Mouse (Mus musculus): Measurements from ENCODE around the gene Scamp1.
"Not testable (repeated sequence)": the region's sequence is repeated elsewhere in the genome, so short reads cannot be mapped to it uniquely, and the experiment has no call there.

The Scamp1 gene

GRCm38 (mm10) chr13:94285281-94285871 lies at the start of gene Scamp1:
TSS of gene Scamp1 (minus strand) at chr13:94285857.
- peak; percentile 45 to 62 for DNase-seq (ENCODE audit: low spot score in 2 of 2)

- DNase-seq (ENCODE audit: low spot score in 2 of 2): no peak
Measured at GRCm38 (mm10) chr13:94330392-94330979, 44.8 kb upstream of the Scamp1 start.

GRCm38 (mm10) chr13:94329005-94329404 lies 43.3 kb upstream of the Scamp1 start:
- DNase-seq (ENCODE audit: low spot score in 2 of 2): not testable (repeated sequence)

GRCm38 (mm10) chr13:94328063-94328462 lies 42.4 kb upstream of the Scamp1 start:
- no peak for DNase-seq (ENCODE audit: low spot score in 2 of 2)

- no peak for DNase-seq (ENCODE audit: low spot score in 2 of 2)
Measured at GRCm38 (mm10) chr13:94322475-94322874, 36.8 kb upstream of the Scamp1 start.

- no peak for DNase-seq (ENCODE audit: low spot score in 2 of 2)
Measured at GRCm38 (mm10) chr13:94321094-94321792, 35.6 kb upstream of the Scamp1 start.

GRCm38 (mm10) chr13:94316975-94317511 lies 31.4 kb upstream of the Scamp1 start:
- no peak for DNase-seq (ENCODE audit: low spot score in 2 of 2)

- not testable (repeated sequence) for DNase-seq (ENCODE audit: low spot score in 2 of 2)
Measured at GRCm38 (mm10) chr13:94312812-94313211, 27.2 kb upstream of the Scamp1 start.

- DNase-seq (ENCODE audit: low spot score in 2 of 2): no peak
Measured at GRCm38 (mm10) chr13:94308279-94308678, 22.6 kb upstream of the Scamp1 start.

GRCm38 (mm10) chr13:94307531-94307930 lies 21.9 kb upstream of the Scamp1 start:
- no peak for DNase-seq (ENCODE audit: low spot score in 2 of 2)

GRCm38 (mm10) chr13:94306968-94307289 lies 21.3 kb upstream of the Scamp1 start:
- no peak for DNase-seq (ENCODE audit: low spot score in 2 of 2)

- DNase-seq (ENCODE audit: low spot score in 2 of 2): no peak
Measured at GRCm38 (mm10) chr13:94306277-94306967, 20.8 kb upstream of the Scamp1 start.

GRCm38 (mm10) chr13:94300946-94301538 lies 15.4 kb upstream of the Scamp1 start:
- no peak for DNase-seq (ENCODE audit: low spot score in 2 of 2)

- no peak for DNase-seq (ENCODE audit: low spot score in 2 of 2)
Measured at GRCm38 (mm10) chr13:94300232-94300631, 14.6 kb upstream of the Scamp1 start.

GRCm38 (mm10) chr13:94298401-94298800 lies 12.7 kb upstream of the Scamp1 start:
- DNase-seq (ENCODE audit: low spot score in 2 of 2): no peak

- DNase-seq (ENCODE audit: low spot score in 2 of 2): no peak
Measured at GRCm38 (mm10) chr13:94296371-94296770, 10.7 kb upstream of the Scamp1 start.

GRCm38 (mm10) chr13:94295922-94296321 lies 10.3 kb upstream of the Scamp1 start:
- no peak for DNase-seq (ENCODE audit: low spot score in 2 of 2)

- DNase-seq (ENCODE audit: low spot score in 2 of 2): no peak
Measured at GRCm38 (mm10) chr13:94294886-94295285, 9.2 kb upstream of the Scamp1 start.

- DNase-seq (ENCODE audit: low spot score in 2 of 2): no peak
Measured at GRCm38 (mm10) chr13:94293911-94294310, 8.3 kb upstream of the Scamp1 start.

- no peak for DNase-seq (ENCODE audit: low spot score in 2 of 2)
Measured at GRCm38 (mm10) chr13:94286195-94286594, 538 bp upstream of the Scamp1 start.

GRCm38 (mm10) chr13:94284543-94285269 lies 951 bp downstream of the Scamp1 start:
- DNase-seq (ENCODE audit: low spot score in 2 of 2): no peak

Data from spleen, postnatal 14 days (tissue).